Mouse (Mus musculus): ENCODE results near the gene Tmem95. TPM values are rescaled to one million over a fixed set of nuclear protein-coding genes. Genes with fewer than 3 reads are reported as not detected.

The Tmem95 gene
- total and polyA plus RNA-seq, 3 experiments, result not detected

DNA sequence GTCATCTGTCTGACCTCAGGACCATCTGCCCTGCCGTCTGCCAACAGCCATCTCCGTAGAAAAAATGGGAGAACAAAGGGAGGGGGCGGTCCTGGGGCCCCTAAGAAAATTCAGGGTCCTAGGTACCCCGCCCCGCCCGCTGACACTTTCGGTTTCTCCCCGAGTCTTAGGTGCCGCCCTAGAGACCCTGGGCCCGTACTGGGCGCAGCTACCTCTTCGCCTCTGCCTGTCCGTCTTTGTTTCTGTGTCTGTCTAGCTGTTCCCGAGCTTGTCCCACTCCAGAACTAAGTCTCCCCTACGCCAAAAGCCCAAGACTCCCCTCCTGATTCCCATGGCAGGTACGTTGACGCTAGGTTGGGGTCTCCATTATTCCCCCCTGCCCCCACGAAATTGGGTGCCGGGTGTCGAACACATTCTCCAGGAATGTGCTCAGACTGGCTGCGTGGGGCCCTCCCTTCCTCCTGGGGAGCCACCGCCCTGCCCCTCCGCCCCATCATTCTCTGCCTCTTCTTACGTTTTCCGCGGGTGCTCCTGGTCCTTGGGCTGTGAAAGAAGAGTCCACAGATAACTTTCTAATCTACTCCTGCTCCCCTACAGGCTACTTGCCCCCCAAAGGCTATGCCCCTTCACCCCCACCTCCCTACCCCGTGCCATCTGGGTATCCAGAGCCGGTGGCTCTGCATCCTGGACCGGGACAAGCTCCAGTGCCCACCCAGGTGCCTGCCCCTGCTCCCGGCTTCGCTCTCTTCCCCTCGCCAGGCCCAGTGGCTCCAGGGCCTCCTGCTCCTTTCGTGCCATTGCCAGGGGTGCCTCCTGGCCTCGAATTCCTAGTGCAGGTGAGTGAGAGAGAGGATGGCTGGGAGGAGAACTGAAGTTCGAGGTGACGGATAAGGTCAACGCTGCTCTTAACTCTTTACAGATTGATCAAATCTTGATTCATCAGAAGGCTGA lies 30.8 kb downstream of the Tmem95 start:
- H3K9me3 ChIP-seq (replicated peaks), result no peaks in the 10 kb centered on the region
- H3K27me3 ChIP-seq (ENCODE audit: insufficient read depth, low read length), result no peaks in the 10 kb centered on the region
- H3K4me3 ChIP-seq (ENCODE audit: low read depth, low read length), result peak overlapping the region; percentile 78
- DNase-seq (ENCODE audit: low spot score) (peak; percentile 74), ATAC-seq (ENCODE audit: extremely low read depth, insufficient number of reproducible peaks, low FRiP score, poor library complexity, severe bottlenecking) (no peak)
- H3K36me3 ChIP-seq (replicated peaks), result peaks cover 48% of the 10 kb centered on the region
- H3K4me1 ChIP-seq (ENCODE audit: insufficient read depth, low read depth, low read length), result peaks cover 67% of the 10 kb centered on the region
- TF ChIP-seq POLR2AphosphoS5 (IDR thresholded peaks at IDR 0.05; ENCODE audit: insufficient replicate concordance, low read depth, low read length) (no peak), TAL1 (conservative IDR thresholded peaks at IDR 0.05; ENCODE audit: low read depth, low read length) (no peak), GATA1 (IDR thresholded peaks at IDR 0.05; ENCODE audit: borderline replicate concordance, low read length) (no peak), CTCF (IDR thresholded peaks at IDR 0.05; ENCODE audit: low read depth, low read length) (no peak), GATA2 (IDR thresholded peaks at IDR 0.05; ENCODE audit: borderline replicate concordance, low read depth, low read length) (no peak)

DNA sequence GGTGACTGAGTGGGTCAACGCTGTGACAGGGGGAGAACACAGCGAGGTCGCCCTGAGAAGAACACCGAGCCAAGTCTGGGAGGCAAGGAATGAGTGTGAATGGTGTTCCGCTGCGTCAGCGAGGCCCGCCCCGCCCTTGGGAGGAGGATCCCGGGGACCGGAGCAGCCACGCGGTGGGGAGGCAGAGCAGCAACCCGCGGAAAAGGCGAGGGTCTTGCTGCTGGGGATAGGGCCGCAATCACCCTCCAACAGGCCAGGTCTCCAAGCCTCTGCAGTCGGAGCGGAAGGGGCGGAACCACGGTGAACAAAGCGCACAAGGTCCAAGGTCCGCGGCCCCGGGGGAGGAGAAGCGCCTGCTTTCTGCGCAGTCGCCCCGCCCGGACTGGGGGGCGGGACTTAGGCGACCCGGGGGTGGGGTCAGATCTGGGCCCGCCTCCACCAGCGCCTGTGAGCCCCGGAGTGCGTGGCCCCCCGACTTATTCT lies 31.6 kb downstream of the Tmem95 start, which contains the start of gene Plscr3:
TSS of gene Plscr3 (plus strand) at position 179 of the 483 bp plus-strand sequence.
- Histone ChIP-seq H3K4me3 (ENCODE audit: low read depth, low read length) (peak within 1 kb of the TSS; percentile 78), H3K4me1 (ENCODE audit: insufficient read depth, low read depth, low read length) (peaks cover 59% of the 10 kb centered on the region), H3K27me3 (ENCODE audit: insufficient read depth, low read length) (no peaks in the 10 kb centered on the region), H3K36me3 (replicated peaks) (peaks cover 40% of the 10 kb centered on the region), H3K9me3 (replicated peaks) (no peaks in the 10 kb centered on the region)
- TF ChIP-seq GATA1 (IDR thresholded peaks at IDR 0.05; ENCODE audit: borderline replicate concordance, low read length) (no peak), GATA2 (IDR thresholded peaks at IDR 0.05; ENCODE audit: borderline replicate concordance, low read depth, low read length) (no peak), POLR2AphosphoS5 (IDR thresholded peaks at IDR 0.05; ENCODE audit: insufficient replicate concordance, low read depth, low read length) (no peak), TAL1 (conservative IDR thresholded peaks at IDR 0.05; ENCODE audit: low read depth, low read length) (no peak), CTCF (IDR thresholded peaks at IDR 0.05; ENCODE audit: low read depth, low read length) (no peak)
- peak; percentile 74 for ATAC-seq (ENCODE audit: extremely low read depth, insufficient number of reproducible peaks, low FRiP score, poor library complexity, severe bottlenecking)
- DNase-seq (ENCODE audit: low spot score), result peak; percentile 85

DNA sequence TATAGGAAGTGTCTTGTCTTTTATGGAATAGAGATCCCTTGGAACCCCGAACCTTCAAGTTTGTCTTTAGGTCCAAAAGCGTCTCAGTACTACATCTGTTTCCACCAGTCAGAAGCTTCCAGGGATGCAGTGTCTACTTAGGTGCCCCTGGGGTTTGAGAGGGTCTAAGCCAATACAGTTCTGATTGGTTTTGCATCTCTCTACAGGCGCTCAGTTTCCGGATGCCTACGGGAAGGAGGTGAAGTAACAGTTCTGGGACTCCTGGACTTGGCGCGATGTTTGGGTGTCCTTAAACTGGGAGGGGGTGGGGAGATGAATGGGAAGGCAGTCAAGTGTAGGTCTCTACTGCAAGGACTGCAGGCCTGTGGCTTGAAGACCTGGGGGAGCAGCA lies 39.1 kb downstream of the Tmem95 start:
- peaks cover 31% of the 10 kb centered on the region for H3K27me3 ChIP-seq (ENCODE audit: insufficient read depth, low read length)
- peaks cover 60% of the 10 kb centered on the region for H3K4me1 ChIP-seq (ENCODE audit: insufficient read depth, low read depth, low read length)
- DNase-seq (ENCODE audit: low spot score) (no peak), ATAC-seq (ENCODE audit: extremely low read depth, insufficient number of reproducible peaks, low FRiP score, poor library complexity, severe bottlenecking) (no peak)
- peaks cover 9% of the 10 kb centered on the region for H3K36me3 ChIP-seq (replicated peaks)
- peak overlapping the region; percentile 81 for H3K4me3 ChIP-seq (ENCODE audit: low read depth, low read length)
- no peaks in the 10 kb centered on the region for H3K9me3 ChIP-seq (replicated peaks)
- TF ChIP-seq GATA2 (IDR thresholded peaks at IDR 0.05; ENCODE audit: borderline replicate concordance, low read depth, low read length), result no peak

DNA sequence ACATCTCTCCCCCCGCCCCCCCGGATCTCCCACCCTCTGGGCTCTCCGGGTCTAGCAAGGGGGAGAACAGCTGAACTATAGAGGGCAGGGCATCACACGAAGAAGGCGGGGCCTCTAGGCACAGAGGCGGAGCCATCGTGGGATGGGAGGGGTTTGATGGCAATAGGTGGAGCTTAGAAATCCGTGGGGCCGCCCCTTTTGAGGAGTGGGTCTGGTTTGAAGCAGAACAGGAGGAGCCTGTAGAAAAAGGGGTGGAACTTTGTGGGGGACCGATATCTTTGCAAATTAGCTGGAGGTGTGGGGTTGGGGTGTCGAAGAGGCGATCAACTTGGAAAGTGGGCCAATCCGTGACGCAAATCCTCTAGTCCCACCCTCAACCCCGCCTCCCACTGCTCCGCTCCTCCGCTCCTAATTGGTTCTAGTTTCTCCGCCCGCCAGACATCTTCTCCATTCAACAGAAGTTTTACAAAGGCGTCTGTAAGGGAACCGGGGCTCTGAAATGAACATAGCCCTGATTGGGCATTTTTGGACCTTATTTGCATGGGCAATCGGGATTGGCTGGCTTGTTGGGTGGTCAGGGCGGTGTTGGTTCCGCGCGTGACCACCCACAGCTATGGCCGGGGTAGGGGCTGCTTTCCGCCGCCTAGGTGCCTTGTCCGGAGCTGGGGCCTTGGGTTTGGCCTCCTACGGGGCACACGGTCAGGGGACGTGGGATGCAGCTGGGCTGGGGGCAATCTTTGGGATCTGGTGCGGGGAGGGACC lies 39.7 kb downstream of the Tmem95 start, which contains the start of gene Tmem256:
TSS of gene Tmem256 (plus strand) at position 563 of the 762 bp plus-strand sequence.
- peak; percentile 97 for DNase-seq (ENCODE audit: low spot score)
- TF ChIP-seq TAL1 (conservative IDR thresholded peaks at IDR 0.05; ENCODE audit: low read depth, low read length) (no peak), CTCF (IDR thresholded peaks at IDR 0.05; ENCODE audit: low read depth, low read length) (no peak), POLR2AphosphoS5 (IDR thresholded peaks at IDR 0.05; ENCODE audit: insufficient replicate concordance, low read depth, low read length) (no peak), GATA1 (IDR thresholded peaks at IDR 0.05; ENCODE audit: borderline replicate concordance, low read length) (no peak), GATA2 (IDR thresholded peaks at IDR 0.05; ENCODE audit: borderline replicate concordance, low read depth, low read length) (no peak)
- H3K27me3 ChIP-seq (ENCODE audit: insufficient read depth, low read length), result peaks cover 37% of the 10 kb centered on the region
- peak within 1 kb of the TSS; percentile 81 for H3K4me3 ChIP-seq (ENCODE audit: low read depth, low read length)
- H3K36me3 ChIP-seq (replicated peaks), result peaks cover 9% of the 10 kb centered on the region
- H3K9me3 ChIP-seq (replicated peaks), result no peaks in the 10 kb centered on the region
- H3K4me1 ChIP-seq (ENCODE audit: insufficient read depth, low read depth, low read length), result peaks cover 64% of the 10 kb centered on the region
- peak; percentile 93 for ATAC-seq (ENCODE audit: extremely low read depth, insufficient number of reproducible peaks, low FRiP score, poor library complexity, severe bottlenecking)

DNA sequence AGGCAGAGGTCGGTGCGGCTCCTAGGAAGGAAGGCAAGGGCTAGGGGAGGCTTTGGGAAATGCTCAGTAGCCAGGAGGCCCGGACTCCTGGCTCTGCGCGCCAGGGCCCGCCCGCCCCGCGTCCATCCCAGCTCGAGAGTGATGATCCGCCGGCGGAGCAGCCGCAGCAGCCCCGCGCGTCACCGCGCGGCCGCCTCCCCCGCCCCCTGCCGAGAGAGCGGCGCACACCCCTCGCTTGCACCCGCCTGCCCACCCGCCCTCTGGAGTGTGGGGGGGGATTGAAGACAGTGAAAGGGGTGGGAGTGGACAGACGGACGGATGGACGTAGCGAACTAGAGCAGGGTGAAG lies 40.2 kb downstream of the Tmem95 start, which contains the start of gene Nlgn2:
TSS of gene Nlgn2 (minus strand) at position 181 of the 348 bp plus-strand sequence.
- H3K4me1 ChIP-seq (ENCODE audit: insufficient read depth, low read depth, low read length), result peaks cover 61% of the 10 kb centered on the region
- no peak for TF ChIP-seq GATA2 (IDR thresholded peaks at IDR 0.05; ENCODE audit: borderline replicate concordance, low read depth, low read length)
- no peak for TF ChIP-seq POLR2AphosphoS5 (IDR thresholded peaks at IDR 0.05; ENCODE audit: insufficient replicate concordance, low read depth, low read length)
- no peak for TF ChIP-seq GATA1 (IDR thresholded peaks at IDR 0.05; ENCODE audit: borderline replicate concordance, low read length)
- TF ChIP-seq CTCF (IDR thresholded peaks at IDR 0.05; ENCODE audit: low read depth, low read length), result no peak
- TF ChIP-seq TAL1 (conservative IDR thresholded peaks at IDR 0.05; ENCODE audit: low read depth, low read length), result no peak

More for the DNA sequence above, 40.2 kb downstream of the Tmem95 start, which contains the start of gene Nlgn2:
- no peaks in the 10 kb centered on the region for H3K9me3 ChIP-seq (replicated peaks)
- H3K4me3 ChIP-seq (ENCODE audit: low read depth, low read length), result peak within 1 kb of the TSS; percentile 81
- ATAC-seq (ENCODE audit: extremely low read depth, insufficient number of reproducible peaks, low FRiP score, poor library complexity, severe bottlenecking) (no peak), DNase-seq (ENCODE audit: low spot score) (peak; percentile 62)
- peaks cover 9% of the 10 kb centered on the region for H3K36me3 ChIP-seq (replicated peaks)
- H3K27me3 ChIP-seq (ENCODE audit: insufficient read depth, low read length), result peaks cover 42% of the 10 kb centered on the region

Measured in G1E (cell line).